Mouse (Mus musculus): ENCODE measurements at regions not wholly inside any gene's neighbourhood (a gene's known extent, or its start where the extent isn't known, plus 50 kb on each side); places are given as distances from the start of the nearest gene placed in this dataset.

DNA sequence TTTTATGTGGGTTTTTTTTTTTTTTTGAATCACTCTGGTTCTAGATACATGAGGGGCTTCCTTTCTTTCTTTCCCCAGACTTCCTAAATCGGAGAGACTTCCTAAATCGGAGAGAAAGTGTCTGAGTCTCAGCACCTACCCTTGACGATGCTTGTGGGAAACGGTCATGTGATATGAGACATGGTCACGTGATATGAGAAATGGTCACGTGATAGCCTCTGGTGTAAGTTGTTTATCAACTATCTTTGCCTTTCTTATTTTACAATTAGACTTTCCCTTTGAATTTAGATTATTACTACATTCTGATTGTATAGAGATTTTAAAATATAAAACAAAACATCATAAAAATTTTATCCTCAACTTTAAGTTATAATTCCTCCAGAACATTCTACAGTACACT, 330.1 kb upstream of the Frg1 start:
- Histone ChIP-seq H3K27me3 (replicated peaks) (no peaks in the 10 kb centered on the region), H3K4me3 (replicated peaks) (no peak overlapping the region), H3K4me2 (replicated peaks) (no peak overlapping the region), H3K4me1 (replicated peaks) (no peaks in the 10 kb centered on the region), H3K9me3 (no peaks in the 10 kb centered on the region), H3K36me3 (no peaks in the 10 kb centered on the region), H3K27ac (no peak overlapping the region), H3K9ac (no peak overlapping the region)
- WGBS: 92% methylated on average over 6 of the region's 6 CpGs
- no peak for ATAC-seq

DNA sequence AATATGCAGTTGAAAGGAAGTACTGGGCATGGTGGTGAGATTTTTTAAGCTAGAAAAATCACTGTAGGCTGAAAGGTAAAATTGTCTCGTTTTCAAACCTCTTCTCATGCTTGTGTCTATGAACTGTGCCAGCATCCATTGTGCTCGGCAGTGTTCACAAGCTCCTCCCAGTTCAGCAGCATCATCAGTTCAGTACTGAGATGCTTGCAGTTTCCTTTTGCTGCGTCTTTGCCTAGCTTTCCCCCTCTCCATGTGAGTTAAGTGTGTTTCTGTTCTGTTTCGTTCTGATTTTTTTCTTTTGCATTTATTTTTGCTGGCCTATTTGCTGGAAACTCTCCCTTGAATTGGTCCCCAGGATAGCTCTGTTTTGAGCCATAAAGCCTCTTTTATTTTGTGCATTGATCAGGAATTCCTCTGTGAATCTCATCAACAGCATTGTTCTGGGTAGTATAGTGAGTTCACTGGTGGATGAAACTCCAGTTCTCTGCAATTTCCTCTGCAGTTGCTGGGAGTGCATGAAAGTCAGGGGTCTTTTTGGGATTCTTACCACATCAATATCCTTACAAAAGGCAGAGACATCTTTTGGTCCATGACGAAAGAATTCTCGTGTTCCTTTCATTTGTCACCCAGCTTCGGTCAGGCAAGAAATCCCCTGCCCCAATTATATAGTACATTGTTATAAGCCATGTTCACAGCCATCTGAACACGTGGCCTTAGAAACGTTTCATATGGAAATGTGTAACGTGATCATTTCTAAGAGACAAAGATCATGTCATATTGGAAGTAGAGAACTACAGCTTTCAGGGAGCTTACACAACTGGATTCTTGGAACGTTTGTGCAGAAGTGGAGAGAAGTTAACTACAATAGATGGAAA, 326.2 kb upstream of the Frg1 start:
- no peak for ATAC-seq
- Histone ChIP-seq H3K4me2 (replicated peaks) (no peak overlapping the region), H3K27me3 (replicated peaks) (no peaks in the 10 kb centered on the region), H3K27ac (no peak overlapping the region), H3K4me3 (replicated peaks) (no peak overlapping the region), H3K4me1 (replicated peaks) (no peaks in the 10 kb centered on the region), H3K9ac (no peak overlapping the region), H3K36me3 (no peaks in the 10 kb centered on the region), H3K9me3 (no peaks in the 10 kb centered on the region)
- 80% methylated on average over 11 of the region's 11 CpGs for WGBS

GRCm38 (mm10) chr8:41717002-41717401, 300.1 kb upstream of the Frg1 start:
- Histone ChIP-seq H3K36me3 (no peaks in the 10 kb centered on the region), H3K4me3 (replicated peaks) (no peak overlapping the region), H3K27ac (no peak overlapping the region), H3K9me3 (no peaks in the 10 kb centered on the region), H3K9ac (no peak overlapping the region), H3K27me3 (replicated peaks) (no peaks in the 10 kb centered on the region), H3K4me2 (replicated peaks) (no peak overlapping the region), H3K4me1 (replicated peaks) (no peaks in the 10 kb centered on the region)
- no peak for ATAC-seq
- WGBS: 80% methylated on average over 3 of the region's 3 CpGs

DNA sequence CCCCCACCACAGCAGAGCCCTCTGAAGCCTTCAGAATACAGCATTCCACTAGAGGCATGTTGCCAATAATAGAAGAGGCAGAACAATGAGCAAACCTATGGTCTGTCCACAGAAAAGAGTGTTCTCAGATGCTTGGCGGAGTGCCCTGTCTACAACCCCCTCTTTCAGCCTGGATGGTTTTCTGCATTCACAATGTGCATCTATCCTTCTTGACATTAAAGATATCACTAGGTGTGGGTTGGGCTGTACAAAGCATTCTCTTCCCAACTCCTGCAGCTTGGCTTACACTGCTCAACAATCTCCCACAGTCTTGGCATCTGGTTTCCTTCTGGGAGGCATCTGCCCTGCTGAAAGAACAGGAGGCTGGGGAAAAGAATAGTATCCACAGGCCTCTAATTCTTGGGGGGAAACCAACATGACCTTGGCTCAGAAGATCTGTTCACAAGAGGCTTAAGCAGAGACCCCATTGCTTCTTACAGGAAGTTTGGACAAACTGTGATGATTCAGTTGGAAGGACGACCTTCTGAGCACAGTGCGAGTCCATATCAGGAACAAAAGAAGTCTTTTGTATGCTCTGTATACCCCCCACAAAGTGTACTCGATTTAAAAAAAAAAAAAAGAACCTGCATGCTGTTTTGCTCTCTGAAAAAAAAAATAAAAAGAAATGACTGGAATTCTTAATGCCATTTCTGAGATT, 296.9 kb upstream of the Frg1 start:
- no peak for ATAC-seq
- no peaks in the 10 kb centered on the region for H3K36me3 ChIP-seq
- H3K9ac ChIP-seq: no peak overlapping the region
- no peaks in the 10 kb centered on the region for H3K9me3 ChIP-seq
- no peak overlapping the region for H3K27ac ChIP-seq
- H3K4me1 ChIP-seq (replicated peaks): no peaks in the 10 kb centered on the region
- no peak overlapping the region for H3K4me3 ChIP-seq (replicated peaks)
- H3K27me3 ChIP-seq (replicated peaks): no peaks in the 10 kb centered on the region
- no peak overlapping the region for H3K4me2 ChIP-seq (replicated peaks)
- 59% methylated on average over 4 of the region's 4 CpGs for WGBS

DNA sequence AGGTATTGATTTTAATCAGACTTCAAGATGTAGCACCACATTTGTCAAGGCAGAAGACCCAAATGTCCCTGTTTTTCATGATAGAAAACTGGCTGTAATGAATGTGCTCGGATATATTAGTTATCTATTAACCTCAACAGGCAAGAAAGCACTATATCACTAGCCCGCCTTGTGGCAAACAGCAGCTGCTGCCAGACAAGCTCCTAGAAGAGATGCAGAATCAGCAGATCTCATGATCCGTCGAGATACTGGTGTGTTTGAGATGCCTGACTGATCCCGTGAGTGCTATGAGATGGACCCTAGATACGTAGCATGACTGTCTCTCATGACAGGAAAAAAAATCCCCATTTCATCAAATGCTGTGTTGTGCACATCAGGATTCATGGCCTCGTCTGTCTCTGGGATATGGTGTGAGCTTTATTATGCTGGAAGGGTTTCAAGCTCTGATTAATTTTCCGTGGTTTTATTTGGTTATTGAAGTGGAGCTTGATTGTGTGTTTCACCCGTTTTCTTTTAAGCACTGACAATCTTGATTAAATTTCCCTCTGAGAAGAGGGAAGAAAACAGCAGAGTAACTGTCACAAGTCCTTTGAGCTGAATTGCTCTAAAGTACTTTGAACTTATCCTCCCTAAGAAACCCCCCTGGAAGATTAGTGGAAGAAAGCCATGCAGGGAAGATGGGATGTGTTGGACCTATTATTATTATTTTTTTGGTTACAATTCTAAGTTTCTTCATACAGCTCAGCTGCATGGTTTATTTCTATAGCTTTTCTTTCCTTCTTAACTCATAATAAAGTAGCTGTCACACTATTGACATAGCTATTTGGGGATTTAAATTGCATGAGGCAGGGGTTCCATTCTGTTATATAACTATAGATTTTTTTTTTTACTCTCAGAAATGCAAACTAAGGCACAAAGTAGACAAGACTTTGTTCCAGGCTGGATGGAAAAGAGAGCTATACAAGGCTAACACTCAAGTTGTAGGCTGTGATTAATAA, 287.4 kb upstream of the Frg1 start:
- H3K27me3 ChIP-seq (replicated peaks): no peaks in the 10 kb centered on the region
- H3K4me1 ChIP-seq (replicated peaks): no peaks in the 10 kb centered on the region
- H3K4me2 ChIP-seq (replicated peaks): no peak overlapping the region
- H3K4me3 ChIP-seq (replicated peaks): no peak overlapping the region
- no peak overlapping the region for H3K27ac ChIP-seq
- 57% methylated on average over 9 of the region's 9 CpGs for WGBS
- no peaks in the 10 kb centered on the region for H3K36me3 ChIP-seq
- H3K9me3 ChIP-seq: no peaks in the 10 kb centered on the region
- no peak for ATAC-seq
- H3K9ac ChIP-seq: no peak overlapping the region
